Mouse (Mus musculus) embryonic facial prominence, embryonic 11.5 days (tissue): ENCODE measurements at regions not wholly inside any gene's neighbourhood (a gene's known extent, or its start where the extent isn't known, plus 50 kb on each side); places are given as distances from the start of the nearest gene placed in this dataset.

Experiments used
- ATAC-seq: fragments of 200-750 bp; cut with Nextera tagmentation; replicated peaks from 2 replicates; pipeline ENCODE4 v1.8.0; 2017; ENCODE audit warnings: low read depth; ENCODE audit not compliant: insufficient number of reproducible peaks, low FRiP score, low TSS enrichment
- DNase-seq: peaks from one replicate; pipeline ENCODE4 v3.0.0-alpha.2; 2015; ENCODE audit warnings: low spot score
- H3K27ac ChIP-seq: fragments of 300-500 bp; sonication (generic); replicated peaks from 2 replicates; pipeline ENCODE4 v1.5.1; 2014; ENCODE audit warnings: mild to moderate bottlenecking, low read depth, low read length, control low read depth
- H3K27me3 ChIP-seq: fragments of 300-500 bp; sonication (generic); 2 replicates; pipeline ENCODE4 v1.6.1; 2014; ENCODE audit warnings: mild to moderate bottlenecking, low read length, moderate library complexity, mixed read lengths; ENCODE audit not compliant: control insufficient read depth, insufficient read depth
- H3K36me3 ChIP-seq: fragments of 300-500 bp; sonication (generic); replicated peaks from 2 replicates; pipeline ENCODE4 v1.6.1; 2014; ENCODE audit warnings: low read depth, mild to moderate bottlenecking, low read length, moderate library complexity, mixed read lengths; ENCODE audit not compliant: control insufficient read depth, insufficient read depth
- H3K4me1 ChIP-seq: fragments of 300-500 bp; sonication (generic); 2 replicates; pipeline ENCODE4 v1.6.1; 2014; ENCODE audit warnings: low read length, mixed read lengths; ENCODE audit not compliant: control insufficient read depth, insufficient read depth
- H3K4me2 ChIP-seq: fragments of 300-500 bp; sonication (generic); 2 replicates; pipeline ENCODE4 v1.6.1; 2014; ENCODE audit warnings: low read depth, mild to moderate bottlenecking, control low read depth, low read length, moderate library complexity
- H3K4me3 ChIP-seq: fragments of 300-500 bp; sonication (generic); 2 replicates; pipeline ENCODE4 v1.5.1; 2014; ENCODE audit warnings: low read depth, low read length, control low read depth
- H3K9ac ChIP-seq: fragments of 300-500 bp; sonication (generic); replicated peaks from 2 replicates; pipeline ENCODE4 v1.6.1; 2014; ENCODE audit warnings: mild to moderate bottlenecking, control low read depth, low read length
- H3K9me3 ChIP-seq: fragments of 300-500 bp; sonication (generic); replicated peaks from 2 replicates; pipeline ENCODE4 v1.6.1; 2016; ENCODE audit warnings: mild to moderate bottlenecking, low read length, inconsistent platforms, mixed read lengths; ENCODE audit not compliant: control insufficient read depth
- WGBS: fragments of 180-500 bp; shearing (Covaris S2); extraction: QIAGEN DNeasy Blood & Tissue Kit; methylation state at CpG from one replicate; pipeline ENCODE4 v1.1.7; 2014; 5-methylcytosine and 5-hydroxymethylcytosine counted together

GRCm38 (mm10) chr7:111205876-111206275, 123.0 kb upstream of the Eif4g2 start:
- no peak overlapping the region for H3K27ac ChIP-seq
- H3K9me3 ChIP-seq: no peaks in the 10 kb centered on the region
- H3K4me1 ChIP-seq: no peaks in the 10 kb centered on the region
- H3K4me3 ChIP-seq: no peak overlapping the region
- no peaks in the 10 kb centered on the region for H3K36me3 ChIP-seq
- H3K9ac ChIP-seq: no peak overlapping the region
- ATAC-seq (no peak), DNase-seq (no peak)
- H3K4me2 ChIP-seq: no peak overlapping the region
- 75% methylated on average over 5 of the region's 5 CpGs for WGBS
- no peaks in the 10 kb centered on the region for H3K27me3 ChIP-seq

GRCm38 (mm10) chr7:111198608-111199355, 116.0 kb upstream of the Eif4g2 start:
- no peaks in the 10 kb centered on the region for H3K36me3 ChIP-seq
- no peaks in the 10 kb centered on the region for H3K9me3 ChIP-seq
- H3K9ac ChIP-seq: no peak overlapping the region
- no peaks in the 10 kb centered on the region for H3K4me1 ChIP-seq
- whole genome bisulfite sequencing: 76% methylated on average over 10 of the region's 10 CpGs
- no peak overlapping the region for H3K4me3 ChIP-seq
- H3K27me3 ChIP-seq: no peaks in the 10 kb centered on the region
- no peak overlapping the region for H3K4me2 ChIP-seq
- H3K27ac ChIP-seq: no peak overlapping the region
- no peak for DNase-seq
- ATAC-seq: no peak

GRCm38 (mm10) chr7:111191674-111192073, 108.8 kb upstream of the Eif4g2 start:
- 75% methylated on average over 4 of the region's 4 CpGs for WGBS

GRCm38 (mm10) chr7:111191216-111191615, 108.4 kb upstream of the Eif4g2 start:
- no peak overlapping the region for H3K9ac ChIP-seq
- DNase-seq: no peak
- H3K4me2 ChIP-seq: no peak overlapping the region
- no peak overlapping the region for H3K4me3 ChIP-seq
- no peak for ATAC-seq
- H3K27ac ChIP-seq: no peak overlapping the region
- H3K9me3 ChIP-seq: no peaks in the 10 kb centered on the region
- no peaks in the 10 kb centered on the region for H3K4me1 ChIP-seq
- no peaks in the 10 kb centered on the region for H3K36me3 ChIP-seq
- H3K27me3 ChIP-seq: no peaks in the 10 kb centered on the region

More at GRCm38 (mm10) chr7:111191674-111192073, 108.8 kb upstream of the Eif4g2 start:
- Histone ChIP-seq H3K9ac (no peak overlapping the region), H3K27ac (no peak overlapping the region), H3K4me3 (no peak overlapping the region), H3K27me3 (no peaks in the 10 kb centered on the region), H3K4me2 (no peak overlapping the region), H3K36me3 (no peaks in the 10 kb centered on the region), H3K4me1 (no peaks in the 10 kb centered on the region), H3K9me3 (no peaks in the 10 kb centered on the region)
- ATAC-seq (no peak), DNase-seq (no peak)

GRCm38 (mm10) chr7:111189731-111190130, 106.9 kb upstream of the Eif4g2 start:
- 87% methylated on average over 4 of the region's 4 CpGs for WGBS
- H3K4me2 ChIP-seq: no peak overlapping the region
- DNase-seq (no peak), ATAC-seq (no peak)
- H3K27me3 ChIP-seq: no peaks in the 10 kb centered on the region
- H3K36me3 ChIP-seq: no peaks in the 10 kb centered on the region
- H3K4me3 ChIP-seq: no peak overlapping the region
- no peaks in the 10 kb centered on the region for H3K9me3 ChIP-seq
- H3K9ac ChIP-seq: no peak overlapping the region
- H3K27ac ChIP-seq: no peak overlapping the region
- H3K4me1 ChIP-seq: no peaks in the 10 kb centered on the region

GRCm38 (mm10) chr7:111185954-111186353, 103.1 kb upstream of the Eif4g2 start:
- peak; percentile 7 for DNase-seq
- WGBS: 76% methylated on average over 7 of the region's 7 CpGs
- Histone ChIP-seq H3K9me3 (no peaks in the 10 kb centered on the region), H3K9ac (no peak overlapping the region), H3K27me3 (no peaks in the 10 kb centered on the region), H3K27ac (no peak overlapping the region), H3K4me2 (no peak overlapping the region), H3K4me1 (no peaks in the 10 kb centered on the region), H3K36me3 (no peaks in the 10 kb centered on the region), H3K4me3 (no peak overlapping the region)
- ATAC-seq: no peak

GRCm38 (mm10) chr7:111183512-111183911, 100.7 kb upstream of the Eif4g2 start:
- Histone ChIP-seq H3K9ac (no peak overlapping the region), H3K27me3 (no peaks in the 10 kb centered on the region), H3K4me1 (no peaks in the 10 kb centered on the region), H3K36me3 (no peaks in the 10 kb centered on the region), H3K4me2 (no peak overlapping the region), H3K4me3 (no peak overlapping the region), H3K27ac (no peak overlapping the region), H3K9me3 (no peaks in the 10 kb centered on the region)
- 52% methylated on average over 3 of the region's 3 CpGs for WGBS
- DNase-seq (no peak), ATAC-seq (no peak)

DNA sequence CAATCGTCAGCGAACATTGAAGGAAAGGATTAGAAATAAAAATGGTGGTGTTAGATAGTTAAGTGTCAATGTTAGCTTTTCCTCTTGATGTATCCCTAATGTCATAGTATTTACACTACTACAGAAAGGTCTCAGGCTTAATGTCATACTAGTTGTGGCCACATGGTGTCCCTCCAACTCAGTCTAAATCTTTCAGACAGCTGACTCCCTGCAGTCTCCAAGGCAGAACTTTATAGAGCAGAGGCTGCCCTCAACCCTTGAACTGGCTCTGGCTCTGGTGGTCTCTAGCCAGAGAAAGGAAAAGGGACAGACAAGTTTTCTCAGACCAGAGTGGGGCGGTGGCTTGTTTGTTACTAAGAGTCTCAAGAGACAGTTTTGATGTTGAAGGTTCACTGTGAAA, 99.5 kb upstream of the Eif4g2 start:
- Histone ChIP-seq H3K4me3 (no peak overlapping the region), H3K9me3 (no peaks in the 10 kb centered on the region), H3K36me3 (no peaks in the 10 kb centered on the region), H3K9ac (no peak overlapping the region), H3K27ac (no peak overlapping the region), H3K27me3 (no peaks in the 10 kb centered on the region), H3K4me2 (no peak overlapping the region), H3K4me1 (no peaks in the 10 kb centered on the region)
- 78% methylated on average over 3 of the region's 3 CpGs for whole genome bisulfite sequencing
- ATAC-seq (no peak), DNase-seq (peak; percentile 63)
